Mouse (Mus musculus): Measurements from ENCODE around the gene Gm20388.

- TF ChIP-seq CTCF (IDR thresholded peaks at IDR 0.05; ENCODE audit: low read depth) (no peak), EP300 (optimal IDR thresholded peaks at IDR 0.05) (no peak)
Measured at GRCm38 (mm10) chr8:123233300-123233699, 3322.7 kb downstream of the Gm20388 start.
